Mouse (Mus musculus) embryonic facial prominence, embryonic 15.5 days (tissue): ENCODE results near the gene Ppp1r2. TPM values are rescaled to one million over a fixed set of nuclear protein-coding genes. Genes with fewer than 3 reads are reported as not detected.
A peak's percentile ranks its signal among the peaks of the same experiment; 100 is the strongest.

Experiments used
- ATAC-seq: fragments of 200-750 bp; cut with Nextera tagmentation; 2 replicates; pipeline ENCODE4 v1.8.0; 2017; ENCODE audit warnings: low read depth, moderate TSS enrichment; ENCODE audit not compliant: insufficient number of reproducible peaks, low FRiP score, low TSS enrichment
- H3K27ac ChIP-seq: fragments of 300-500 bp; sonication (generic); replicated peaks from 2 replicates; pipeline ENCODE4 v1.5.1; 2015; ENCODE audit warnings: mild to moderate bottlenecking, inconsistent platforms
- H3K27me3 ChIP-seq: fragments of 300-500 bp; sonication (generic); 2 replicates; pipeline ENCODE4 v1.6.1; 2015; ENCODE audit warnings: inconsistent platforms
- H3K36me3 ChIP-seq: fragments of 300-500 bp; sonication (generic); 2 replicates; pipeline ENCODE4 v1.6.1; 2015; ENCODE audit warnings: mild to moderate bottlenecking, inconsistent platforms
- H3K4me1 ChIP-seq: fragments of 300-500 bp; sonication (generic); 2 replicates; pipeline ENCODE4 v1.6.1; 2015; ENCODE audit warnings: inconsistent platforms
- H3K4me2 ChIP-seq: fragments of 300-500 bp; sonication (generic); replicated peaks from 2 replicates; pipeline ENCODE4 v1.6.1; 2015; ENCODE audit warnings: mild to moderate bottlenecking, inconsistent platforms
- H3K4me3 ChIP-seq: fragments of 300-500 bp; sonication (generic); replicated peaks from 2 replicates; pipeline ENCODE4 v1.5.1; 2015; ENCODE audit warnings: mild to moderate bottlenecking, inconsistent platforms
- H3K9ac ChIP-seq: fragments of 300-500 bp; sonication (generic); 2 replicates; pipeline ENCODE4 v1.6.1; 2015; ENCODE audit warnings: inconsistent platforms
- H3K9me3 ChIP-seq: fragments of 300-500 bp; sonication (generic); replicated peaks from 2 replicates; pipeline ENCODE4 v1.6.1; 2016; ENCODE audit warnings: inconsistent platforms
- WGBS: fragments of 180-500 bp; shearing (Covaris S2); methylation state at CpG from one replicate; pipeline ENCODE4 v1.1.7; 2015; 5-methylcytosine and 5-hydroxymethylcytosine counted together
- polyA plus RNA-seq: library from polyadenylated mRNA; unstranded; fragments of >200 nt; fragmentation: Nextera tagmentation; extraction: Ambion mirVana; gene quantifications from 2 replicates; pipeline ENCODE4 v1.2.1, GENCODE M21; 2015

The Ppp1r2 gene
- polyA plus RNA-seq, 1 experiment from 2014 or later, result 92.1 TPM

- Histone ChIP-seq H3K27me3 (no peaks in the 10 kb centered on the region), H3K4me3 (no peak overlapping the region), H3K27ac (no peak overlapping the region), H3K4me1 (peaks cover 22% of the 10 kb centered on the region), H3K36me3 (no peaks in the 10 kb centered on the region), H3K9me3 (no peaks in the 10 kb centered on the region), H3K9ac (no peak overlapping the region), H3K4me2 (no peak overlapping the region)
- WGBS, result 63% methylated on average over 3 of the region's 3 CpGs
- ATAC-seq, result no peak
Observed at GRCm38 (mm10) chr16:31287712-31288111, 12.6 kb upstream of the Ppp1r2 start.

GRCm38 (mm10) chr16:31286801-31287488 lies 11.9 kb upstream of the Ppp1r2 start:
- Histone ChIP-seq H3K27me3 (no peaks in the 10 kb centered on the region), H3K4me3 (no peak overlapping the region), H3K36me3 (no peaks in the 10 kb centered on the region), H3K27ac (no peak overlapping the region), H3K9ac (no peak overlapping the region), H3K4me1 (peaks cover 18% of the 10 kb centered on the region), H3K9me3 (no peaks in the 10 kb centered on the region), H3K4me2 (no peak overlapping the region)
- 90% methylated on average over 11 of the region's 11 CpGs for WGBS
- no peak for ATAC-seq

- Histone ChIP-seq H3K4me1 (peaks cover 4% of the 10 kb centered on the region; the same call in 1 of the 2 replicates), H3K27ac (no peak overlapping the region), H3K4me2 (no peak overlapping the region), H3K4me3 (no peak overlapping the region), H3K36me3 (no peaks in the 10 kb centered on the region), H3K9ac (no peak overlapping the region), H3K9me3 (no peaks in the 10 kb centered on the region), H3K27me3 (no peaks in the 10 kb centered on the region)
- no peak for ATAC-seq
- 58% methylated on average over 2 of the region's 2 CpGs for WGBS
Observed at GRCm38 (mm10) chr16:31281981-31282380, 6.9 kb upstream of the Ppp1r2 start.

- 85% methylated on average over 4 of the region's 4 CpGs for WGBS
- no peak overlapping the region for H3K4me3 ChIP-seq
- H3K9me3 ChIP-seq, result no peaks in the 10 kb centered on the region
- H3K27me3 ChIP-seq, result no peaks in the 10 kb centered on the region
- peaks cover 18% of the 10 kb centered on the region for H3K4me1 ChIP-seq
- H3K9ac ChIP-seq, result no peak overlapping the region
- H3K36me3 ChIP-seq, result no peaks in the 10 kb centered on the region
- no peak for ATAC-seq
- H3K27ac ChIP-seq, result no peak overlapping the region
- H3K4me2 ChIP-seq, result no peak overlapping the region
Observed at GRCm38 (mm10) chr16:31280176-31280575, 5.1 kb upstream of the Ppp1r2 start.

GRCm38 (mm10) chr16:31278581-31278980 lies 3.5 kb upstream of the Ppp1r2 start:
- no peak overlapping the region for H3K4me3 ChIP-seq
- no peaks in the 10 kb centered on the region for H3K27me3 ChIP-seq
- H3K9me3 ChIP-seq, result no peaks in the 10 kb centered on the region
- H3K4me2 ChIP-seq, result no peak overlapping the region
- no peak overlapping the region for H3K27ac ChIP-seq
- ATAC-seq, result no peak
- no peaks in the 10 kb centered on the region for H3K36me3 ChIP-seq
- H3K9ac ChIP-seq, result no peak overlapping the region
- H3K4me1 ChIP-seq, result peaks cover 18% of the 10 kb centered on the region
- WGBS, result 75% methylated on average over 6 of the region's 6 CpGs

- H3K4me3 ChIP-seq, result no peak overlapping the region
- H3K4me2 ChIP-seq, result no peak overlapping the region
- no peak for ATAC-seq
- no peak overlapping the region for H3K27ac ChIP-seq
- H3K4me1 ChIP-seq, result peaks cover 23% of the 10 kb centered on the region
- H3K9ac ChIP-seq, result no peak overlapping the region
- no peaks in the 10 kb centered on the region for H3K27me3 ChIP-seq
- no peaks in the 10 kb centered on the region for H3K36me3 ChIP-seq
- H3K9me3 ChIP-seq, result no peaks in the 10 kb centered on the region
- WGBS, result 62% methylated on average over 2 of the region's 2 CpGs
Observed at GRCm38 (mm10) chr16:31278081-31278480, 3.0 kb upstream of the Ppp1r2 start.

GRCm38 (mm10) chr16:31276962-31277361 lies 1.9 kb upstream of the Ppp1r2 start:
- H3K4me1 ChIP-seq, result peaks cover 33% of the 10 kb centered on the region
- no peak overlapping the region for H3K4me3 ChIP-seq
- no peak overlapping the region for H3K4me2 ChIP-seq
- 57% methylated on average over 7 of the region's 7 CpGs for WGBS
- no peaks in the 10 kb centered on the region for H3K36me3 ChIP-seq
- ATAC-seq, result no peak
- H3K9me3 ChIP-seq, result no peaks in the 10 kb centered on the region
- H3K27me3 ChIP-seq, result no peaks in the 10 kb centered on the region
- H3K9ac ChIP-seq, result no peak overlapping the region
- peak overlapping the region; percentile 85 for H3K27ac ChIP-seq

- Histone ChIP-seq H3K4me2 (no peak overlapping the region), H3K4me1 (peaks cover 34% of the 10 kb centered on the region), H3K4me3 (no peak overlapping the region), H3K36me3 (no peaks in the 10 kb centered on the region; the same call in 1 of the 2 replicates), H3K9ac (no peak overlapping the region), H3K27me3 (no peaks in the 10 kb centered on the region), H3K9me3 (no peaks in the 10 kb centered on the region), H3K27ac (peak overlapping the region; percentile 85)
- ATAC-seq, result no peak
- 44% methylated on average over 7 of the region's 7 CpGs for WGBS
Observed at GRCm38 (mm10) chr16:31276539-31276938, 1.5 kb upstream of the Ppp1r2 start.

GRCm38 (mm10) chr16:31274084-31274483 lies 993 bp downstream of the Ppp1r2 start:
- Histone ChIP-seq H3K4me2 (peak overlapping the region; percentile 52), H3K27me3 (no peaks in the 10 kb centered on the region), H3K36me3 (no peaks in the 10 kb centered on the region; the same call in 1 of the 2 replicates), H3K9ac (peak overlapping the region; percentile 97), H3K27ac (0 out of 2 replicates have a peak overlapping the region, but pooled peaks have one; percentile 92), H3K4me1 (peaks cover 42% of the 10 kb centered on the region), H3K9me3 (no peaks in the 10 kb centered on the region), H3K4me3 (peak overlapping the region; percentile 87)
- 1% methylated on average over 6 of the region's 6 CpGs for whole genome bisulfite sequencing
- no peak for ATAC-seq

- Histone ChIP-seq H3K27me3 (no peaks in the 10 kb centered on the region), H3K36me3 (peaks cover 11% of the 10 kb centered on the region), H3K9me3 (no peaks in the 10 kb centered on the region), H3K4me2 (no peak overlapping the region), H3K27ac (no peak overlapping the region), H3K9ac (no peak overlapping the region), H3K4me1 (peaks cover 9% of the 10 kb centered on the region; the same call in 1 of the 2 replicates), H3K4me3 (no peak overlapping the region)
- no peak for ATAC-seq
- 91% methylated on average over 2 of the region's 2 CpGs for WGBS
Observed at GRCm38 (mm10) chr16:31266692-31267091, 8.4 kb downstream of the Ppp1r2 start.

GRCm38 (mm10) chr16:31256151-31256550 lies 18.9 kb downstream of the Ppp1r2 start:
- H3K4me1 ChIP-seq, result no peaks in the 10 kb centered on the region
- H3K27ac ChIP-seq, result no peak overlapping the region
- WGBS, result 81% methylated on average over 2 of the region's 2 CpGs
- peaks cover 55% of the 10 kb centered on the region for H3K36me3 ChIP-seq
- ATAC-seq, result no peak
- H3K27me3 ChIP-seq, result no peaks in the 10 kb centered on the region
- H3K4me3 ChIP-seq, result no peak overlapping the region
- no peak overlapping the region for H3K4me2 ChIP-seq
- H3K9me3 ChIP-seq, result no peaks in the 10 kb centered on the region
- no peak overlapping the region for H3K9ac ChIP-seq

- no peak overlapping the region for H3K27ac ChIP-seq
- H3K36me3 ChIP-seq, result peaks cover 51% of the 10 kb centered on the region
- H3K4me1 ChIP-seq, result no peaks in the 10 kb centered on the region
- 74% methylated on average over 3 of the region's 3 CpGs for WGBS
- H3K9ac ChIP-seq, result no peak overlapping the region
- H3K27me3 ChIP-seq, result no peaks in the 10 kb centered on the region
- ATAC-seq, result no peak
- no peak overlapping the region for H3K4me3 ChIP-seq
- no peak overlapping the region for H3K4me2 ChIP-seq
- H3K9me3 ChIP-seq, result no peaks in the 10 kb centered on the region
Observed at GRCm38 (mm10) chr16:31255685-31256084, 19.4 kb downstream of the Ppp1r2 start.
